Mouse (Mus musculus) limb, embryonic 11.5 days (tissue): ENCODE data around the gene Sec14l2. TPM values are rescaled to one million over a fixed set of nuclear protein-coding genes. Genes with fewer than 3 reads are reported as not detected.

ENCODE experiments used
- ATAC-seq: fragments of 200-750 bp; cut with Nextera tagmentation; 2 replicates; pipeline ENCODE4 v1.8.0; 2017; ENCODE audit warnings: low read depth; ENCODE audit not compliant: insufficient number of reproducible peaks, low FRiP score, low TSS enrichment
- DNase-seq: peaks from one replicate; pipeline ENCODE4 v3.0.0-alpha.2; 2015; ENCODE audit warnings: low spot score
- H3K27ac ChIP-seq: fragments of 300-500 bp; sonication (generic); replicated peaks from 2 replicates; pipeline ENCODE4 v1.5.1; 2014; ENCODE audit warnings: low read depth, mild to moderate bottlenecking, low read length
- H3K27me3 ChIP-seq: fragments of 300-500 bp; sonication (generic); 2 replicates; pipeline ENCODE4 v1.6.1; 2014; ENCODE audit warnings: mild to moderate bottlenecking, low read length, mixed read lengths; ENCODE audit not compliant: control insufficient read depth, insufficient read depth
- H3K36me3 ChIP-seq: fragments of 300-500 bp; sonication (generic); 2 replicates; pipeline ENCODE4 v1.6.1; 2014; ENCODE audit warnings: mild to moderate bottlenecking, low read length, moderate library complexity, mixed read lengths; ENCODE audit not compliant: control insufficient read depth, insufficient read depth
- H3K4me1 ChIP-seq: fragments of 300-500 bp; sonication (generic); 2 replicates; pipeline ENCODE4 v1.6.1; 2014; ENCODE audit warnings: low read length, mixed read lengths; ENCODE audit not compliant: control insufficient read depth, insufficient read depth
- H3K4me2 ChIP-seq: fragments of 300-500 bp; sonication (generic); 2 replicates; pipeline ENCODE4 v1.6.1; 2014; ENCODE audit warnings: low read depth, mild to moderate bottlenecking, moderate library complexity; ENCODE audit not compliant: severe bottlenecking
- H3K4me3 ChIP-seq: fragments of 300-500 bp; sonication (generic); 2 replicates; pipeline ENCODE4 v1.5.1; 2014; ENCODE audit warnings: low read depth, low read length
- H3K9ac ChIP-seq: fragments of 300-500 bp; sonication (generic); 2 replicates; pipeline ENCODE4 v1.6.1; 2014; ENCODE audit warnings: mild to moderate bottlenecking, low read length
- H3K9me3 ChIP-seq: fragments of 300-500 bp; sonication (generic); 2 replicates; pipeline ENCODE4 v1.6.1; 2016; ENCODE audit warnings: low read length; ENCODE audit not compliant: control insufficient read depth
- WGBS: fragments of 180-500 bp; shearing (Covaris S2); extraction: QIAGEN DNeasy Blood & Tissue Kit; methylation state at CpG from one replicate; pipeline ENCODE4 v1.1.7; 2014; 5-methylcytosine and 5-hydroxymethylcytosine counted together
- polyA plus RNA-seq: library from polyadenylated mRNA; unstranded; fragments of >200 nt; fragmentation: Nextera tagmentation; extraction: Ambion mirVana; gene quantifications from 2 replicates; pipeline ENCODE4 v1.2.1, GENCODE M21; 2014

The Sec14l2 gene
- polyA plus RNA-seq, 1 experiment from 2014 or later = 2.2 TPM

DNA sequence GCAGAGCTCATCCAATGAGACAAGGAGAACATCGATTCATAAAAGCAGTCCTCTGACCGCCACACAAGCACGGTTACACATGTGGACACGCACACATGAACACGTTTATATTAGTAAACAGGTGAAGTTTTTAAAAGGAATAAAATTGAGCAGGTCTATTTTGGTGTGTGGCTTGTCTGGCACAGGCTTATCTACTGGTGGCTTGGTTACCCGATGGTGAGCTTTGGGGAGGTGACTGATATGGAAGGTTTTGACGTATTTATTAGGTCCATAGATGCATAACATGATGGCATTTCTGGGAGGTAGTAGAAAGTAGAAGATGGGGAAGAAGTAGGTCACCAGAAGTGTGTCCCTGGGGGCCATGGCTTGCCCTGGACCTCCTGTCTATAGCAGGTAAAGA, 30.5 kb upstream of the Sec14l2 start:
- H3K9me3 ChIP-seq = no peaks in the 10 kb centered on the region
- no peaks in the 10 kb centered on the region for H3K4me1 ChIP-seq
- H3K4me2 ChIP-seq = no peak overlapping the region
- no peak overlapping the region for H3K27ac ChIP-seq
- H3K27me3 ChIP-seq = no peaks in the 10 kb centered on the region
- no peak overlapping the region for H3K4me3 ChIP-seq
- H3K9ac ChIP-seq = no peak overlapping the region
- no peak for DNase-seq
- no peaks in the 10 kb centered on the region for H3K36me3 ChIP-seq
- no peak for ATAC-seq
- WGBS = 92% methylated on average over 7 of the region's 7 CpGs

DNA sequence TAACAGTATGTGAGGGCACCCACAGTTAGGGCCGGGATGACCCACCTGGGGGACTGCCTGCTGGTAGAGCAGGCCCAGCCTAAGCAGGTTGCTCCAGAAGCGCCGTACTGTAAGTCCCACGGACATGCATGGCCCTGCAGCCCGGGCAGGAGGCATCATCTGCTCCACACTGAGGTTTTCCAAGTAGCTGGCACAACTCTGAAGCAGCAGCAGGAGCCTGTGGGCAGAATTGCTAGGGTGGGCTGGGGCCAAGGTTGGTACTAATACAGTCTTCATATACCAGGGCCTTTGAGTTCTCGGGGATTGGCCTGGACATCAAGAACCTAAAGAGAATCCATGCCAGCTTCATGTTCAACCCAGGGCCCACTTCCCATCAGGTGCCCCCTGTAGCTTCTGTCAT, 26.7 kb upstream of the Sec14l2 start:
- DNase-seq (no peak), ATAC-seq (no peak)
- 92% methylated on average over 6 of the region's 6 CpGs for WGBS

GRCm38 (mm10) chr11:4148536-4149156, 25.4 kb upstream of the Sec14l2 start:
- 81% methylated on average over 9 of the region's 9 CpGs for WGBS

More for the DNA sequence above, 26.7 kb upstream of the Sec14l2 start:
- Histone ChIP-seq H3K4me3 (no peak overlapping the region), H3K36me3 (no peaks in the 10 kb centered on the region; the same call in 1 of the 2 replicates), H3K27ac (no peak overlapping the region), H3K27me3 (no peaks in the 10 kb centered on the region), H3K4me2 (no peak overlapping the region), H3K9ac (no peak overlapping the region), H3K9me3 (no peaks in the 10 kb centered on the region), H3K4me1 (no peaks in the 10 kb centered on the region)

GRCm38 (mm10) chr11:4148120-4148519, 24.9 kb upstream of the Sec14l2 start:
- no peaks in the 10 kb centered on the region for H3K27me3 ChIP-seq
- no peak overlapping the region for H3K9ac ChIP-seq
- no peaks in the 10 kb centered on the region for H3K9me3 ChIP-seq
- no peak for ATAC-seq
- H3K27ac ChIP-seq = no peak overlapping the region
- no peak overlapping the region for H3K4me3 ChIP-seq
- no peak for DNase-seq
- H3K4me2 ChIP-seq = no peak overlapping the region
- H3K4me1 ChIP-seq = no peaks in the 10 kb centered on the region
- no peaks in the 10 kb centered on the region; the same call in 1 of the 2 replicates for H3K36me3 ChIP-seq
- 90% methylated on average over 5 of the region's 5 CpGs for WGBS

More at GRCm38 (mm10) chr11:4148536-4149156, 25.4 kb upstream of the Sec14l2 start:
- H3K4me2 ChIP-seq = no peak overlapping the region
- no peaks in the 10 kb centered on the region; the same call in 1 of the 2 replicates for H3K36me3 ChIP-seq
- ATAC-seq = no peak
- no peak overlapping the region for H3K9ac ChIP-seq
- no peak overlapping the region for H3K27ac ChIP-seq
- no peak overlapping the region for H3K4me3 ChIP-seq
- no peaks in the 10 kb centered on the region for H3K9me3 ChIP-seq
- H3K27me3 ChIP-seq = no peaks in the 10 kb centered on the region
- no peaks in the 10 kb centered on the region for H3K4me1 ChIP-seq
- DNase-seq = no peak

DNA sequence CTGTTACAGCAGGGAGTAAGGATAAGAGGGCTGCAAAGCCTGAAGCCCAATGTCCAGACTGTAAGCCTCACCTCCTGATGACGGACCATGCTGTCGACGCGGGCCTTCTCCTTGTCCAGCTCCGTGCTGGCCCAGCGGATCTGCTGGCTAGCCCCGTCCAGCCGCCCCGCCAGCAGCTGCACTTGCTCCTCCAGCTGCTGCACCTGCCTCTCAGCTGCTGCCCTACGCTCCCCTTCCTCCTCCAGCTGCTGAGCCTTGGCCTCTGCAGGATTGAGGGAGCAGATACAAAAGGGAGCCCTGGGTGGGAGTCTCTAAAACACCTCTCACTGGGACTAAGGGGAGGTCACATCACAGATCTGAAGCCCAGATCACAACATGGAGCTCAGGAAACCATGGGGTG, 23.9 kb upstream of the Sec14l2 start:
- Histone ChIP-seq H3K9me3 (no peaks in the 10 kb centered on the region), H3K27ac (no peak overlapping the region), H3K9ac (no peak overlapping the region), H3K36me3 (peaks cover 4% of the 10 kb centered on the region; the same call in 1 of the 2 replicates), H3K4me1 (no peaks in the 10 kb centered on the region), H3K27me3 (no peaks in the 10 kb centered on the region), H3K4me2 (no peak overlapping the region), H3K4me3 (no peak overlapping the region)
- ATAC-seq (no peak), DNase-seq (no peak)
- 84% methylated on average over 10 of the region's 10 CpGs for WGBS

DNA sequence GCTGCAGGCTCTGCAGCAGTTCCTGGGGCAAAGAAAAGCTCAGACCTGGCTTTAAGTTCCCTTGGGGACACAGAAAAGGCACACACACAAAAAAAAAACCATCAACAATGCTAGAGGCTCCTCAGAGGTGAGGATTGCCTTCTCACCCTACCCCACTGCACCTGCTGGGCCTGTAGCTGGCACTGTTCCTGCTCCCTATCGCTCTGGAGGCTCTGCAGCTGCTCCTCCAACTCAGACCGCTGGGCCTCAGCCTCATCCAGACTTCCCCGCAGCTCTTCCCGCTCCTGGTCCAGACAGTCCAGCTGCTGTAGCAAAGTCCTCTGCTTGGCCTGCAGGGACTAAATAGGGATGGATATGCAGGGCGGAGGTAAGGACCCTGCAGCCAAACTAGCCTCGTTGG, 23.2 kb upstream of the Sec14l2 start:
- peaks cover 7% of the 10 kb centered on the region; the same call in 1 of the 2 replicates for H3K36me3 ChIP-seq
- H3K27me3 ChIP-seq = no peaks in the 10 kb centered on the region
- WGBS = 79% methylated on average over 6 of the region's 6 CpGs
- no peak overlapping the region for H3K9ac ChIP-seq
- no peak overlapping the region for H3K4me2 ChIP-seq
- H3K9me3 ChIP-seq = no peaks in the 10 kb centered on the region
- no peak overlapping the region for H3K4me3 ChIP-seq
- ATAC-seq (no peak), DNase-seq (no peak)
- no peak overlapping the region for H3K27ac ChIP-seq
- no peaks in the 10 kb centered on the region for H3K4me1 ChIP-seq

- Histone ChIP-seq H3K4me1 (no peaks in the 10 kb centered on the region), H3K27me3 (no peaks in the 10 kb centered on the region), H3K4me2 (no peak overlapping the region), H3K9me3 (no peaks in the 10 kb centered on the region), H3K9ac (no peak overlapping the region), H3K4me3 (no peak overlapping the region), H3K36me3 (peaks cover 10% of the 10 kb centered on the region; the same call in 1 of the 2 replicates), H3K27ac (no peak overlapping the region)
- no peak for DNase-seq
- 88% methylated on average over 21 of the region's 21 CpGs for WGBS
- no peak for ATAC-seq
Measured at GRCm38 (mm10) chr11:4143281-4144062, 20.3 kb upstream of the Sec14l2 start.

DNA sequence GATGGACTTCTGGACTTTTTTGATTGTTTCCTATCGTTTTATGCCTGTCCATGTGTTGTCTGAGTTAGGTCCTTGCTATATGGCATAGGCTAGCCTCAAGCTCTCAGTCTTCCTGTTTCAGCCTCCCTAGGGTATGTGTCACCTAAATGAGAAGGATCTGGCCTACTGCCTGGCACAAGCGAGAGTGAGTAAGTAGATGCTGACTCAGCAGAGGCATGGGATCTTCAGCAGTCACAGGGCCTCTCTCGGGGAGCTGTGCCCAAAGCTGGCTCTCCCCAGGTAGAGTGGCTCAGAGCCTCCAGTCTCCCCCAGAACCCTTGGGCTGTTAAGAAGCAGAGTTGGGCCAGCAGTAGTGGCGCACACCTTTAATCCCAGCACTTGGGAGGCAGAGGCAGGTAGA, 19.1 kb upstream of the Sec14l2 start:
- WGBS = 88% methylated on average over 4 of the region's 4 CpGs
- peaks cover 10% of the 10 kb centered on the region; the same call in 1 of the 2 replicates for H3K36me3 ChIP-seq

More for the DNA sequence above, 19.1 kb upstream of the Sec14l2 start:
- no peaks in the 10 kb centered on the region for H3K4me1 ChIP-seq
- no peak for ATAC-seq
- H3K9ac ChIP-seq = no peak overlapping the region
- no peaks in the 10 kb centered on the region for H3K27me3 ChIP-seq
- DNase-seq = no peak
- no peak overlapping the region for H3K4me2 ChIP-seq
- H3K4me3 ChIP-seq = no peak overlapping the region
- no peak overlapping the region for H3K27ac ChIP-seq
- H3K9me3 ChIP-seq = no peaks in the 10 kb centered on the region; the same call in 1 of the 2 replicates
